Mouse (Mus musculus) embryonic facial prominence, embryonic 11.5 days (tissue): ENCODE measurements at regions not wholly inside any gene's neighbourhood (a gene's known extent, or its start where the extent isn't known, plus 50 kb on each side); places are given as distances from the start of the nearest gene placed in this dataset.

Source experiments
- ATAC-seq: fragments of 200-750 bp; cut with Nextera tagmentation; replicated peaks from 2 replicates; pipeline ENCODE4 v1.8.0; 2017; ENCODE audit warnings: low read depth; ENCODE audit not compliant: insufficient number of reproducible peaks, low FRiP score, low TSS enrichment
- DNase-seq: peaks from one replicate; pipeline ENCODE4 v3.0.0-alpha.2; 2015; ENCODE audit warnings: low spot score
- H3K27ac ChIP-seq: fragments of 300-500 bp; sonication (generic); replicated peaks from 2 replicates; pipeline ENCODE4 v1.5.1; 2014; ENCODE audit warnings: mild to moderate bottlenecking, low read depth, low read length, control low read depth
- H3K27me3 ChIP-seq: fragments of 300-500 bp; sonication (generic); 2 replicates; pipeline ENCODE4 v1.6.1; 2014; ENCODE audit warnings: mild to moderate bottlenecking, low read length, moderate library complexity, mixed read lengths; ENCODE audit not compliant: control insufficient read depth, insufficient read depth
- H3K36me3 ChIP-seq: fragments of 300-500 bp; sonication (generic); replicated peaks from 2 replicates; pipeline ENCODE4 v1.6.1; 2014; ENCODE audit warnings: low read depth, mild to moderate bottlenecking, low read length, moderate library complexity, mixed read lengths; ENCODE audit not compliant: control insufficient read depth, insufficient read depth
- H3K4me1 ChIP-seq: fragments of 300-500 bp; sonication (generic); 2 replicates; pipeline ENCODE4 v1.6.1; 2014; ENCODE audit warnings: low read length, mixed read lengths; ENCODE audit not compliant: control insufficient read depth, insufficient read depth
- H3K4me2 ChIP-seq: fragments of 300-500 bp; sonication (generic); 2 replicates; pipeline ENCODE4 v1.6.1; 2014; ENCODE audit warnings: low read depth, mild to moderate bottlenecking, control low read depth, low read length, moderate library complexity
- H3K4me3 ChIP-seq: fragments of 300-500 bp; sonication (generic); 2 replicates; pipeline ENCODE4 v1.5.1; 2014; ENCODE audit warnings: low read depth, low read length, control low read depth
- H3K9ac ChIP-seq: fragments of 300-500 bp; sonication (generic); replicated peaks from 2 replicates; pipeline ENCODE4 v1.6.1; 2014; ENCODE audit warnings: mild to moderate bottlenecking, control low read depth, low read length
- H3K9me3 ChIP-seq: fragments of 300-500 bp; sonication (generic); replicated peaks from 2 replicates; pipeline ENCODE4 v1.6.1; 2016; ENCODE audit warnings: mild to moderate bottlenecking, low read length, inconsistent platforms, mixed read lengths; ENCODE audit not compliant: control insufficient read depth
- WGBS: fragments of 180-500 bp; shearing (Covaris S2); extraction: QIAGEN DNeasy Blood & Tissue Kit; methylation state at CpG from one replicate; pipeline ENCODE4 v1.1.7; 2014; 5-methylcytosine and 5-hydroxymethylcytosine counted together

- no peak for ATAC-seq
- Histone ChIP-seq H3K36me3 (no peaks in the 10 kb centered on the region), H3K9me3 (no peaks in the 10 kb centered on the region), H3K27me3 (no peaks in the 10 kb centered on the region), H3K9ac (no peak overlapping the region), H3K4me3 (no peak overlapping the region), H3K4me1 (no peaks in the 10 kb centered on the region), H3K27ac (no peak overlapping the region), H3K4me2 (no peak overlapping the region)
- no peak for DNase-seq
- 80% methylated on average over 4 of the region's 4 CpGs for WGBS
Observed at GRCm38 (mm10) chr13:72918895-72919294, 290.3 kb downstream of the Irx2 start.

- Histone ChIP-seq H3K4me2 (no peak overlapping the region), H3K4me3 (no peak overlapping the region), H3K9ac (no peak overlapping the region), H3K27me3 (no peaks in the 10 kb centered on the region), H3K36me3 (no peaks in the 10 kb centered on the region), H3K4me1 (no peaks in the 10 kb centered on the region), H3K27ac (no peak overlapping the region), H3K9me3 (no peaks in the 10 kb centered on the region)
- DNase-seq (peak; percentile 28), ATAC-seq (no peak)
- WGBS, result 15% methylated on average over 1 of the region's 1 CpGs
Observed at GRCm38 (mm10) chr13:72920368-72920767, 291.7 kb downstream of the Irx2 start.

DNA sequence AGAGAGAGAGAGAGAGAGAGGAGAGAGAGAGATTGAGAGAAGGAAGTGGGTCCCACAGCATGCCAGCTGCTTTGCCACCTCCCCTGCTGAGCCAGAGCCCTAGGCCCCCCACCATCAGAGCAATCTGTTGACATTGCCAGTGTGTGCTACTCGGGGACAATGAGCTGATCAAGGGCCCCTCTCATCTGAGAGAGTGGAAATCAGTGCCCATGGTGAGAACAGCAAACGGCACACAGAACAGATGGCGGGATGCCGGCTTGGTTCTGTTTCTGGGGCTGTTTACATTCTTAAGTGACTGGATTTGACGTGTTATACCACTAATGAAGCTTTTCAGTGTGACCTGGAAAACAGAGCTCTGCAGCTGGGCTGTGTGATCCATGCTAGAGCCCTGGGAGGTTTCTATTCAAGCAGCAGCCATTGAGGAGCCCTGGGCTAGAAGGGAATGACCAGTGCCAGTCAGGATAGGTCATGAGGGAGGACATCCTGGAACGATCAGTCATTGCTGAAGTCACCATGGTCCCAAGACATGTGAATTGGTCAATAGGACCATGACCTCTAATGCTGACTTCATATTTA, 296.0 kb downstream of the Irx2 start:
- Histone ChIP-seq H3K27me3 (no peaks in the 10 kb centered on the region), H3K9me3 (no peaks in the 10 kb centered on the region), H3K27ac (no peak overlapping the region), H3K9ac (no peak overlapping the region), H3K4me3 (no peak overlapping the region), H3K36me3 (no peaks in the 10 kb centered on the region), H3K4me1 (no peaks in the 10 kb centered on the region), H3K4me2 (no peak overlapping the region)
- DNase-seq (no peak), ATAC-seq (no peak)
- WGBS, result 51% methylated on average over 6 of the region's 6 CpGs

DNA sequence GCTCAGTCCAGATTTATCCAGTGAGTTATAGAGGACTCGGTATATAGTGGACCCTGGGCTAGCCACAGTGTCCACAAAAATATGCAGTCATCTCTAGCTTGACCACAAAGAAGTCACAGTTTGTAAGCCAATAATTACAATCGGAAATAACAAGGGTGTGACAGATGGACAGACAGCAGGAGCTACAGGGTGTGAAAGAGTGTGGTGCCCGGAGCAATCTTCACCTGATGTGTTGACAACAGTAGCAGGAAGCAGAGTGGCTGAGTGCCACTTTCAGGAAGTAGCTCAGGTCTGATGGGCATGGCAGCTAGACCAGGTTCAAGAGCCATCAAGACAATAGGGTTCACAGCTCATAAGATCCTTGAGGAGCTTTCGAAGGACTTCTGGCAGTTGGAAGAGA, 308.6 kb downstream of the Irx2 start:
- H3K27ac ChIP-seq, result no peak overlapping the region
- H3K27me3 ChIP-seq, result no peaks in the 10 kb centered on the region
- no peak for DNase-seq
- H3K9ac ChIP-seq, result no peak overlapping the region
- no peaks in the 10 kb centered on the region for H3K36me3 ChIP-seq
- 81% methylated on average over 4 of the region's 4 CpGs for WGBS
- no peaks in the 10 kb centered on the region for H3K4me1 ChIP-seq
- H3K4me2 ChIP-seq, result no peak overlapping the region
- H3K4me3 ChIP-seq, result no peak overlapping the region
- ATAC-seq, result no peak
- H3K9me3 ChIP-seq, result no peaks in the 10 kb centered on the region

DNA sequence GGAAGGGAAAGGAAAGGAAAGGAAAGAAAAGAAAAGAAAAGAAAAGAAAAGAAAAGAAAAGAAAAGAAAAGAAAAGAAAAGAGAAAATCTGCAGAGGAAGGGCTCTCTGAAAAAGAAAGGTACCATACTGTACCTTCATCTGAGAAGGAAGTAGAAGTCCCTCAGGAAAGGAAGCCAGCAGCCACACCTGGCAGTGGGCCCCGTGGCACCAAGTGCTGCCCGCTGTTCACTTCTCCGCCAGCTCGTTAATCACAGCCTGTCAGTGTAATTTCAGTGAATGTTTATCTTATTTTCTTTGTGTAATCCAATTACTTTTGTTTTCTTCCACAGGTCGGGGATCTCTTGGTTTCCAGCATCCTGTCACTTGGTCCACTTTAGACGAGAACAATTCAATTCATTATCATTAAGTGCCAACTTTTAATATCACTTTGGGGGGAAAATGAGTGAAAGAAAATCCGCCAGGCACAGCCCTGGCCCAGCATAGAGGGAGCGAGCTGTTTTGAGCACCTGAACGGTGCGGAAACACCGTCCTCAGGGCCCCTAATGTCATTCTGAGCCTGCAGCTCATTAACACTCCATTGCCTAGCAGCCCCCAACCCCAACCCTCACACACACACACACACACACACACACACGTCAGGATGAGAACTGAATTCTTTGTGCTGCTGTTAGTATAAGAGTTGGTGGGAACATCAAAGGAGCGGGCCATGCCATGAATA, 309.7 kb downstream of the Irx2 start:
- DNase-seq, result no peak
- no peaks in the 10 kb centered on the region for H3K36me3 ChIP-seq
- H3K9ac ChIP-seq, result no peak overlapping the region
- ATAC-seq, result no peak
- no peak overlapping the region for H3K4me2 ChIP-seq
- no peak overlapping the region for H3K4me3 ChIP-seq
- WGBS, result 57% methylated on average over 13 of the region's 13 CpGs
- H3K27me3 ChIP-seq, result no peaks in the 10 kb centered on the region
- H3K9me3 ChIP-seq, result no peaks in the 10 kb centered on the region
- H3K4me1 ChIP-seq, result no peaks in the 10 kb centered on the region
- H3K27ac ChIP-seq, result no peak overlapping the region

DNA sequence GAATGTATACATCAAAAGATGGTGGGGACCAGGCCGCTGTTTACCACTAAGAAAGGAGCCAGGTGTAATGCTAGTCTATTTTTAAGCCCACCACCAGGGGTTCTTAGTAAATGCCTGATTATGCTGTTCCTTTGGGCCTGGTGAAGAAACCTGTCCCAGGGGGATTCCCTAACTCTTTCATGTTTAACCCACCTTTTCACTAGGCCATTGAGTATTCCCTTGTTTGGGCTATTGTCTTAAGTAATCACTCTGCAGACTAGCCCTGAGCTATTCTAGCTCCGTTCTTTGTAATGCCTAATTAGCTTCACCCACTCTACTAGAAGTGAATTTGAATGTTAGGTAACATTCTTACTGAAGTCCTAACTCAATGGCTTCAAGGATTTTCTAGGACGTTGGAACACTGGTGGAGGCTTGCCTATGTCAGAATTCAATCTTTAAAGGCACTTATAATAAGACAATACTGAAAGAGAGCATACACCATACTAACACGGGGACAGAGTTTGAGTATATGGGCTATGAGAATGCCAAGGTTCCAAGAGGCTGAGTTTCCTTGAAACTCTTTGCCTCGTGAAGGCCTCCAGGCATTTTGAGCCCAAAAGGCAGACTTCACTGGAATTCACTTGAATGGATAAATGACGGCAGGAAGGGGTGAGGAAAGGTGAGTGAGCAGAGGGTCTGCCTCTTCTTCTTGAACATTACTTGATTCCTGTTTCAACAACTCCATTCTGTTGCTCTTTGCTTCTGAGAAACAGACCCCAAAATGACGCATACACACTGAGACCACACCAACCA, 312.7 kb upstream of the Irx4 start:
- WGBS, result 53% methylated on average over 7 of the region's 7 CpGs

GRCm38 (mm10) chr13:72958616-72959518, 301.4 kb upstream of the Irx4 start:
- Histone ChIP-seq H3K9ac (no peak overlapping the region), H3K27me3 (no peaks in the 10 kb centered on the region)
- ATAC-seq, result no peak

More for the DNA sequence above, 312.7 kb upstream of the Irx4 start:
- Histone ChIP-seq H3K4me2 (no peak overlapping the region), H3K36me3 (no peaks in the 10 kb centered on the region), H3K4me1 (no peaks in the 10 kb centered on the region), H3K27ac (no peak overlapping the region), H3K4me3 (no peak overlapping the region), H3K9me3 (no peaks in the 10 kb centered on the region), H3K9ac (no peak overlapping the region), H3K27me3 (no peaks in the 10 kb centered on the region)
- ATAC-seq (no peak), DNase-seq (no peak)

More at GRCm38 (mm10) chr13:72958616-72959518, 301.4 kb upstream of the Irx4 start:
- no peak overlapping the region for H3K27ac ChIP-seq
- H3K4me1 ChIP-seq, result no peaks in the 10 kb centered on the region
- no peak overlapping the region for H3K4me2 ChIP-seq
- no peaks in the 10 kb centered on the region for H3K36me3 ChIP-seq
- 36% methylated on average over 15 of the region's 15 CpGs for WGBS
- no peaks in the 10 kb centered on the region for H3K9me3 ChIP-seq
- H3K4me3 ChIP-seq, result no peak overlapping the region
- DNase-seq, result no peak
